Mouse (Mus musculus) regulatory T cell (primary cell): Measurements from ENCODE around the gene Traf3ip1.

Experiments
- in situ Hi-C: fragments of 300-600 bp; cut with MboI, MseI; formaldehyde crosslinking; loops from one replicate; pipeline ENCODE4 v1.15.1; 2025; ENCODE audit warnings: high pct_unique_total_duplicates

Traf3ip1 gene

GRCm38 (mm10) chr1:91494457-91495140 lies at the start of gene Traf3ip1:
TSS of gene Traf3ip1 (plus strand) at chr1:91494647.
- in situ Hi-C loops = no loop called here

- in situ Hi-C loops = no loop called here
Measured at GRCm38 (mm10) chr1:91444841-91445830, 49.3 kb upstream of the Traf3ip1 start.

- in situ Hi-C loops = no loop called here
Measured at GRCm38 (mm10) chr1:91446060-91446459, 48.4 kb upstream of the Traf3ip1 start.

GRCm38 (mm10) chr1:91446511-91446910 lies 47.9 kb upstream of the Traf3ip1 start:
- in situ Hi-C loops = no loop called here

GRCm38 (mm10) chr1:91448688-91449087 lies 45.8 kb upstream of the Traf3ip1 start:
- in situ Hi-C loops = no loop called here

- in situ Hi-C loops = loop anchor here (10.0 kb wide), 1 partner anchor 734 kb away; no protein-coding TSS in a partner anchor
Measured at GRCm38 (mm10) chr1:91450851-91451250, 43.6 kb upstream of the Traf3ip1 start.

- in situ Hi-C loops = loop anchor here (10.0 kb wide), 1 partner anchor 733 kb away; no protein-coding TSS in a partner anchor
Measured at GRCm38 (mm10) chr1:91451547-91452084, 42.8 kb upstream of the Traf3ip1 start.

- in situ Hi-C loops = loop anchor here (10.0 kb wide), 1 partner anchor 731 kb away; no protein-coding TSS in a partner anchor
Measured at GRCm38 (mm10) chr1:91453932-91454331, 40.5 kb upstream of the Traf3ip1 start.

- in situ Hi-C loops = loop anchor here (10.0 kb wide), 1 partner anchor 730 kb away; no protein-coding TSS in a partner anchor
Measured at GRCm38 (mm10) chr1:91454366-91454765, 40.1 kb upstream of the Traf3ip1 start.

- in situ Hi-C loops = loop anchor here (10.0 kb wide), 1 partner anchor 730 kb away; no protein-coding TSS in a partner anchor
Measured at GRCm38 (mm10) chr1:91454927-91455326, 39.5 kb upstream of the Traf3ip1 start.

GRCm38 (mm10) chr1:91455661-91456161 lies 38.7 kb upstream of the Traf3ip1 start:
- in situ Hi-C loops = loop anchor here (10.0 kb wide), 1 partner anchor 729 kb away; no protein-coding TSS in a partner anchor

- in situ Hi-C loops = loop anchor here (10.0 kb wide), 1 partner anchor 728 kb away; no protein-coding TSS in a partner anchor
Measured at GRCm38 (mm10) chr1:91456301-91456801, 38.1 kb upstream of the Traf3ip1 start.

GRCm38 (mm10) chr1:91457116-91457515 lies 37.3 kb upstream of the Traf3ip1 start:
- in situ Hi-C loops = loop anchor here (10.0 kb wide), 1 partner anchor 728 kb away; no protein-coding TSS in a partner anchor

- in situ Hi-C loops = loop anchor here (10.0 kb wide), 1 partner anchor 727 kb away; no protein-coding TSS in a partner anchor
Measured at GRCm38 (mm10) chr1:91457698-91458097, 36.7 kb upstream of the Traf3ip1 start.

GRCm38 (mm10) chr1:91458223-91458861 lies 36.1 kb upstream of the Traf3ip1 start:
- in situ Hi-C loops = loop anchor here (10.0 kb wide), 1 partner anchor 726 kb away; no protein-coding TSS in a partner anchor

GRCm38 (mm10) chr1:91459059-91459809 lies 35.2 kb upstream of the Traf3ip1 start, which contains the start of gene Per2:
TSS of gene Per2 (minus strand) at chr1:91459324.
- in situ Hi-C loops = loop anchor here (10.0 kb wide), 1 partner anchor 726 kb away; no protein-coding TSS in a partner anchor

GRCm38 (mm10) chr1:91460069-91460468 lies 34.4 kb upstream of the Traf3ip1 start:
- in situ Hi-C loops = no loop called here

GRCm38 (mm10) chr1:91460564-91460963 lies 33.9 kb upstream of the Traf3ip1 start:
- in situ Hi-C loops = no loop called here

GRCm38 (mm10) chr1:91463336-91463995 lies 31.0 kb upstream of the Traf3ip1 start:
- in situ Hi-C loops = no loop called here
